Comparison of ENCODE assay signal across 15 mouse cellular contexts in the genomic region with DNA sequence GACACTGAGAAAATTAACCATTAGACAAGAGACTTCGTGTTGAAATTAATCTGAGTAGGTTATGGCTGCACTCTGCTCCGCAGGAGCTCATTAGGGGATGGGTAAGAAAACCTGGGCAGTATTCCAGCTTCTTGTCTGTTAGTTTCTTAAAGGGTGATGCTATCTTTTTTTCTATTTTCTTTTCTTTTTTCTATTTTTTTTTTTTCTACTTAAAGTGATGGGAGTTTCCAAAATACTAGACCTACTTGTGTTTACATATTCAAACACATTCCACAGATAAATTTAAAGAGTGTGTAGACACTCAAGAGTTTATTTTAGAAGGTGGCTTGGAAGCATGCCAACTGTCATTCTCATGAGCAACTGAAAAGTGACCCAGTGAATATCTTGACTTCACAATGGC.
DNase-seq lines count a peak whose midpoint lies in the region; ATAC-seq and TF ChIP-seq lines count a peak whose summit lies in the region.
"Had no signal": no experiment of that assay in that cellular context is flagged by ENCODE, and none has a peak within 500 bp of the region (broad histone marks: within the 10 kb centered on the region; RNA-seq: fewer than 3 reads in every experiment).

No protein-coding gene starts in this region.

- no peak overlapping the region for H3K4me2 ChIP-seq in forebrain, embryonic 14.5 days (ENCODE audit: low read length)
- no peak overlapping the region for H3K4me2 ChIP-seq in forebrain, postnatal 0 days (ENCODE audit: low read depth)
- no peak overlapping the region for H3K4me2 ChIP-seq in kidney, embryonic 15.5 days
- no peak overlapping the region for H3K4me2 ChIP-seq in intestine, embryonic 15.5 days (replicated peaks)
- H3K4me2 ChIP-seq: hindbrain, embryonic 15.5 days; limb, embryonic 13.5 days; stomach, embryonic 15.5 days had no signal

- no peaks in the 10 kb centered on the region for H3K4me1 ChIP-seq in forebrain, embryonic 14.5 days (ENCODE audit: control insufficient read depth, insufficient read depth, low read length)
- no peaks in the 10 kb centered on the region for H3K4me1 ChIP-seq in forebrain, postnatal 0 days (ENCODE audit: insufficient read depth)
- peaks cover 24% of the 10 kb centered on the region for H3K4me1 ChIP-seq in kidney, adult 2 months (ENCODE audit: control insufficient read depth, insufficient read depth, low read length)
- H3K4me1 ChIP-seq in kidney, embryonic 15.5 days: 0 out of 2 replicates have a peak, but pooled peaks cover 5% of the 10 kb centered on the region
- H3K4me1 ChIP-seq in intestine, embryonic 15.5 days (replicated peaks): 0 out of 2 replicates have a peak, but pooled peaks cover 2% of the 10 kb centered on the region
- H3K4me1 ChIP-seq: hindbrain, embryonic 15.5 days; limb, embryonic 13.5 days; stomach, embryonic 15.5 days had no signal

- no peak for TF ChIP-seq CTCF in forebrain, postnatal 0 days (IDR thresholded peaks at IDR 0.05; ENCODE audit: low read depth)
- TF ChIP-seq CTCF in kidney, adult 2 months (conservative IDR thresholded peaks at IDR 0.05; ENCODE audit: insufficient read depth, insufficient read length, low read depth, low read length): no peak

- ATAC-seq in forebrain, embryonic 14.5 days: no peak
- no peak for ATAC-seq in forebrain, postnatal 0 days
- no peak for ATAC-seq in kidney, embryonic 15.5 days (replicated peaks; ENCODE audit: low FRiP score)
- no peak for ATAC-seq in intestine, embryonic 15.5 days

- WGBS in forebrain, embryonic 14.5 days: 27% methylated on average over 2 of the region's 2 CpGs
- 23% methylated on average over 2 of the region's 2 CpGs for WGBS in forebrain, postnatal 0 days
- 12% methylated on average over 2 of the region's 2 CpGs for WGBS in kidney, adult 2 months
- 44% methylated on average over 2 of the region's 2 CpGs for WGBS in kidney, embryonic 15.5 days
- WGBS in intestine, embryonic 15.5 days: 41% methylated on average over 2 of the region's 2 CpGs

- H3K36me3 ChIP-seq in forebrain, embryonic 14.5 days (ENCODE audit: control insufficient read depth, insufficient read depth, low read length): peaks cover 83% of the 10 kb centered on the region
- peaks cover 16% of the 10 kb centered on the region for H3K36me3 ChIP-seq in forebrain, postnatal 0 days (ENCODE audit: insufficient read depth)
- peaks cover 13% of the 10 kb centered on the region for H3K36me3 ChIP-seq in kidney, adult 2 months (ENCODE audit: control insufficient read depth, insufficient read depth, low read length)
- peaks cover 61% of the 10 kb centered on the region for H3K36me3 ChIP-seq in kidney, embryonic 15.5 days
- H3K36me3 ChIP-seq in intestine, embryonic 15.5 days: peaks cover 7% of the 10 kb centered on the region; the same call in 1 of the 2 replicates
- H3K36me3 ChIP-seq: hindbrain, embryonic 15.5 days had no signal

- DNase-seq in forebrain, embryonic 14.5 days (ENCODE audit: low spot score): peak; percentile 58
- DNase-seq in forebrain, postnatal 0 days: no peak
- peak; percentile 85 for DNase-seq in kidney, adult 2 months
- peak; percentile 4 for DNase-seq in MEL-GATA-1-ER (ENCODE audit: extremely low read depth, low read depth)
- peak; percentile 44 to 54 for DNase-seq in kidney, postnatal 25 days
- no peak for DNase-seq in layer of hippocampus, adult 9-10 months (ENCODE audit: low spot score)
- DNase-seq: adrenal gland, postnatal 10 days; gastrocnemius, adult 2 months; right cerebral cortex, postnatal 4 days; thymus, postnatal 4 days had no signal

- no peak for TF ChIP-seq POLR2A in kidney, adult 2 months (IDR thresholded peaks at IDR 0.05; ENCODE audit: low read depth, low read length)

- H3K4me3 ChIP-seq in forebrain, embryonic 14.5 days (ENCODE audit: low read depth, low read length): no peak overlapping the region
- no peak overlapping the region for H3K4me3 ChIP-seq in forebrain, postnatal 0 days (ENCODE audit: low read depth, low read length)
- H3K4me3 ChIP-seq in kidney, adult 2 months (ENCODE audit: insufficient read depth, low read depth, low read length): no peak overlapping the region
- H3K4me3 ChIP-seq in kidney, embryonic 15.5 days (replicated peaks): no peak overlapping the region
- H3K4me3 ChIP-seq in intestine, embryonic 15.5 days (replicated peaks): no peak overlapping the region
- H3K4me3 ChIP-seq: gastrocnemius, adult 2 months; hindbrain, embryonic 15.5 days; limb, embryonic 13.5 days; stomach, embryonic 15.5 days had no signal

- no peaks in the 10 kb centered on the region for H3K9me3 ChIP-seq in forebrain, embryonic 14.5 days (replicated peaks; ENCODE audit: control insufficient read depth, low read length)
- H3K9me3 ChIP-seq in forebrain, postnatal 0 days (ENCODE audit: low read length): no peaks in the 10 kb centered on the region
- no peaks in the 10 kb centered on the region for H3K9me3 ChIP-seq in kidney, embryonic 15.5 days (replicated peaks)
- no peaks in the 10 kb centered on the region for H3K9me3 ChIP-seq in intestine, embryonic 15.5 days
- H3K9me3 ChIP-seq: hindbrain, embryonic 15.5 days; limb, embryonic 13.5 days; stomach, embryonic 15.5 days had no signal

- no peak overlapping the region for H3K27ac ChIP-seq in forebrain, embryonic 14.5 days (ENCODE audit: low read depth, low read length)
- H3K27ac ChIP-seq in forebrain, postnatal 0 days (ENCODE audit: low read depth, low read length): no peak overlapping the region
- H3K27ac ChIP-seq in kidney, adult 2 months (ENCODE audit: insufficient read depth, low read depth, low read length): no peak overlapping the region; the same call in 1 of the 2 replicates
- H3K27ac ChIP-seq in kidney, embryonic 15.5 days: no peak overlapping the region
- no peak overlapping the region for H3K27ac ChIP-seq in intestine, embryonic 15.5 days
- H3K27ac ChIP-seq: gastrocnemius, adult 2 months; hindbrain, embryonic 15.5 days; limb, embryonic 13.5 days; stomach, embryonic 15.5 days had no signal

- H3K9ac ChIP-seq in forebrain, embryonic 14.5 days (ENCODE audit: low read length): no peak overlapping the region
- no peak overlapping the region for H3K9ac ChIP-seq in forebrain, postnatal 0 days
- no peak overlapping the region for H3K9ac ChIP-seq in kidney, embryonic 15.5 days
- no peak overlapping the region for H3K9ac ChIP-seq in intestine, embryonic 15.5 days
- H3K9ac ChIP-seq: hindbrain, embryonic 15.5 days; limb, embryonic 13.5 days; stomach, embryonic 15.5 days had no signal

- H3K27me3 ChIP-seq in forebrain, embryonic 14.5 days (replicated peaks; ENCODE audit: control insufficient read depth, insufficient read depth, low read length): no peaks in the 10 kb centered on the region
- H3K27me3 ChIP-seq in forebrain, postnatal 0 days (ENCODE audit: insufficient read depth, low read length): no peaks in the 10 kb centered on the region
- no peaks in the 10 kb centered on the region for H3K27me3 ChIP-seq in kidney, adult 2 months (replicated peaks; ENCODE audit: control insufficient read depth, insufficient read depth, low read length)
- no peaks in the 10 kb centered on the region for H3K27me3 ChIP-seq in kidney, embryonic 15.5 days
- H3K27me3 ChIP-seq in intestine, embryonic 15.5 days (replicated peaks): no peaks in the 10 kb centered on the region
- H3K27me3 ChIP-seq: hindbrain, embryonic 15.5 days; limb, embryonic 13.5 days; stomach, embryonic 15.5 days had no signal

Comparison
In these comparisons a context has a peak if more than half of its experiments do, and no peak if none do; other contexts are left out.
1. DNase-seq: peak in forebrain, embryonic 14.5 days (single experiment), kidney, adult 2 months (single experiment), MEL-GATA-1-ER (single experiment) and kidney, postnatal 25 days (2 of 2); none in forebrain, postnatal 0 days (single experiment) and layer of hippocampus, adult 9-10 months (single experiment).